Mouse (Mus musculus): Measurements from ENCODE around the gene Fam171a2. TPM values are rescaled to one million over a fixed set of nuclear protein-coding genes. Genes with fewer than 3 reads are reported as not detected.

The Fam171a2 gene
- not detected for polyA plus RNA-seq (2017; shearing (Covaris generic))

GRCm38 (mm10) chr11:102447497-102447896, at the start of gene Fam171a2:
Fam171a2 (minus strand) TSS chr11:102447682.

GRCm38 (mm10) chr11:102469648-102470357, 22.3 kb upstream of the Fam171a2 start, which contains the start of gene Itga2b:
Itga2b (minus strand) TSS chr11:102470122.

GRCm38 (mm10) chr11:102430121-102431017, 17.1 kb downstream of the Fam171a2 start, which contains the start of gene Grn:
Grn (plus strand) TSS chr11:102430315.

GRCm38 (mm10) chr11:102407834-102408215, 39.7 kb downstream of the Fam171a2 start, which contains the start of gene Slc25a39:
Slc25a39 (minus strand) TSS chr11:102407946.

GRCm38 (mm10) chr11:102393238-102393634, 54.2 kb downstream of the Fam171a2 start, which contains the start of gene Rundc3a:
Rundc3a (plus strand) TSS chr11:102393403.

Other genes with a start within 250 kb of the Fam171a2 start
- 17.5 TPM for gene Hdac5, start 217.5 kb downstream of the Fam171a2 start, polyA plus RNA-seq (2017; shearing (Covaris generic))
- gene BC030867, start 198.8 kb downstream of the Fam171a2 start, polyA plus RNA-seq (2017; shearing (Covaris generic)), result 1.1 TPM
- gene Asb16, start 178.9 kb downstream of the Fam171a2 start, polyA plus RNA-seq (2017; shearing (Covaris generic)), result not detected
- gene Tmub2, start 162.8 kb downstream of the Fam171a2 start, polyA plus RNA-seq (2017; shearing (Covaris generic)), result 66.1 TPM
- gene Atxn7l3, start 151.1 kb downstream of the Fam171a2 start, polyA plus RNA-seq (2017; shearing (Covaris generic)), result 9.2 TPM
- gene Ubtf, start 127.9 kb downstream of the Fam171a2 start, polyA plus RNA-seq (2017; shearing (Covaris generic)), result 71.5 TPM
- 0.79 TPM for gene Slc4a1, start 81.5 kb downstream of the Fam171a2 start, polyA plus RNA-seq (2017; shearing (Covaris generic))
- 15.9 TPM for gene Rundc3a, start 54.3 kb downstream of the Fam171a2 start, polyA plus RNA-seq (2017; shearing (Covaris generic))
- gene Slc25a39, start 39.7 kb downstream of the Fam171a2 start, polyA plus RNA-seq (2017; shearing (Covaris generic)), result 32.8 TPM
- 52.2 TPM for gene Grn, start 17.4 kb downstream of the Fam171a2 start, polyA plus RNA-seq (2017; shearing (Covaris generic))
- gene Itga2b, start 22.4 kb upstream of the Fam171a2 start, polyA plus RNA-seq (2017; shearing (Covaris generic)), result 2.0 TPM
- gene Gpatch8, start 108.7 kb upstream of the Fam171a2 start, polyA plus RNA-seq (2017; shearing (Covaris generic)), result 81.4 TPM
- not detected for gene Gm11627, start 131.8 kb upstream of the Fam171a2 start, polyA plus RNA-seq (2017; shearing (Covaris generic))
- gene Fzd2, start 156.7 kb upstream of the Fam171a2 start, polyA plus RNA-seq (2017; shearing (Covaris generic)), result not detected
- gene Meioc, start 216.0 kb upstream of the Fam171a2 start, polyA plus RNA-seq (2017; shearing (Covaris generic)), result not detected